Mouse (Mus musculus) thymus, postnatal 4 days (tissue): ENCODE data around the gene Mslnl.

Experiments
- DNase-seq: peaks from one replicate; pipeline ENCODE4 v3.0.0; 2021

Gene Mslnl

DNA sequence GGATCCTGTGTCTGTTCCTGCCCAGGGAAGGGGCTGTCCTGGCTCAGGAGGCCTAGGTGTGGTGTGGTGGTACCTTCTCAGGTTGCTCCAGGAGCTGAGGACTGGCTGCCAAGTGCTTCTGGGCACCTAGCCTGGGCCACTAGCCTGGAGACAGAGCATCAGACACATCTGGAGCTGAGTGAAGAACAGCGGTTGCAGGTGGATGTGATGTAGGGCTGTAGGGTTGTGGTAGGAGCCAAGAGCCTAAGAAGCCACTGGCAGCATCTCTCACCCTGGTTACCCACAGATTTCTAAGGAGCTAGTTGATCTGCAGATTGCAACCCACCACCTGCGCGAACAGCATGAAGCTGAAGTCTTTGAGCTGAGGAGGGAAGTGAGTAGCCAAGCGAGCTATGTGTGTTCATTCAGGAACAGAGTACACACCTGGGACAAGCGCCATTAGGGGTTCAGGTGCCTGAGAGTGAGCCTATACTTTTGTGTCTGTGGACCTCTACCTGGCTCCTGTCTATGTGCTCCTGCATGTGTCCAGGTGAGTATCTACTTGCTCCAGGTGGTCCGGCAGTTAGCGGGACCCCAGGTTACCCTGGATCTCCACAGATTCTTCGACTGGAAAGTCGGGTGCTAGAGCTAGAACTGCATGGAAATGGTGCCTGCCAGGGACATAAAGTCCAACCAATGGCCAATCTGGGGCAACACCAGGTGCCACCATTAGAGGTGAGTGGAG, 51.1 kb downstream of the Mslnl start:
- DNase-seq: no peak

DNA sequence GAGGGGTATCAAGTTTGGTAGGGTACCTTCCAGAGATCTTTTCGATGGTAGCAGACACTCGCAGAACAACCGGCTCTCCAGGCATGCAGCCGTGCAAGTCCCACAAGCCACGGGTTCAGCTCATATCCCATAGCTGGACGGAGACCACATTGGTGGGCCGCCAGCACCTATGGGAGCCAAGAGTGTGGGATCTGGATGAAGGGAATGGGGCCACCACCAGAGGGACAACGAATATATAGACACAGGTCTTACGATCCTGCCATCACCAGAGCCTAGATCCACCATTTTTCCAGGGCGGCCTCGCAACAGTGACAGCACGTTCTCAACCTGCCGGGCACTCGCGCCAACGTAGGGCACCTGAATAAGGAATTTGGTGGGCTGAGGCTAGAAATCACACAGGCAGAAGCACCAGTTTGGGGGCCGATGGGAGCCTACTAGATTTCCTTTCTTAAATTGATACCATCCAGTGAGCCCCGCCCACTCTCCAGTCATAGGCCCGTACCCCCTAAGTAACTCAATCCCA, 55.5 kb downstream of the Mslnl start:
- DNase-seq: peak; percentile 70

DNA sequence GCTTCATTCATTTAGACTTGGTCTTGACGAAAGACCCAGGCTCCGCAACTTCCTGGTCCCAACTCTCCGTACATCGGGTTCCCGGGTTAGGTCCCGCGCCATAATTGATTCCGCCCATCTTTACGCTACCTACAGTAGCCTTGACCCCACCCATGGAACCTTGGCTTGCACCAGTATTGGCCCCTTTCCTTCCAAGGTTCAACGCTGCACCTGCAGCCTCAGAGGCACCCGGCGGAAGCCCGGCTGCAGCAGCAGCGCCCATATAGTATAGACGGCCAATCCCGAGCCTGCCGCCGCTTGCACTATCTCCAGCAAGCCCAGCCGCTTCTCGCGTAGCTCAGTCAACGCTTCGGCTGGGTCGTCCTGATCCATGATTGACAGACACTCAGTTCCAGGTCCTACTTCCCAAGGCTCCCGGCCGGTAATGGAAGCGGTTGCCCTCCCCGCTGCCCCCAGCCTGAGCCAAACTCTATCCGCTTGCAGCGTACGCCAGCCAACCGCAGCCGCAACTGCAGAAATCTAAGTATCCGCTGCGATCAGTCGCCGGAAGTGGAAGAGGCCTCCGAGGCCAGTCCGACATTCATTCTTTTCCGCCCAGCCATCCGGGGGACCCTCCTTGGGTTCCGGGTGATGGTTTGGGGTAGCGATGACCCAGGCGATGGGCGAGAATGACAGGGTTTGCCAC, 56.1 kb downstream of the Mslnl start:
- peak; percentile 89 for DNase-seq

DNA sequence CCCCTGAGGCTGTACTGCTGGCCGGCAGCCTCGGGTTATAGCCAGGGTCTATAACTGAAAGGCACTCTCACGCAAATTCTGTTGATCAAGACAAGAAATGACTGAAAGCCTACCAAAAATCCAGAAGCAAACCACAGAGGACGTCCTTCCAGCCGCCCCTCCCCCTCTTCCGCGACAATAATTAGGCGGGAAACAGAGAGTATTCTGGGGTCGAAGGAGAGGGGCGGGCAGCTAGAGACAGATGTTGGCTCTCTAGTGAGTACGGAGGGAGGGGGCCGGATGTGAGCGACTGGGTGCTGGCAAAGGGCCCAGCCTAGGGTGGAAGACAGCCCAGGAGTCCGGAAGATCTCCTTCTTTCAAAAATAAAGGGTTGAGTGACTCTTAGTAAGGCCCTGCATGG, 56.8 kb downstream of the Mslnl start, which contains the start of gene Fam173a:
Fam173a (minus strand) TSS at position 287 of the 400 bp plus-strand sequence.
- DNase-seq: peak; percentile 86

DNA sequence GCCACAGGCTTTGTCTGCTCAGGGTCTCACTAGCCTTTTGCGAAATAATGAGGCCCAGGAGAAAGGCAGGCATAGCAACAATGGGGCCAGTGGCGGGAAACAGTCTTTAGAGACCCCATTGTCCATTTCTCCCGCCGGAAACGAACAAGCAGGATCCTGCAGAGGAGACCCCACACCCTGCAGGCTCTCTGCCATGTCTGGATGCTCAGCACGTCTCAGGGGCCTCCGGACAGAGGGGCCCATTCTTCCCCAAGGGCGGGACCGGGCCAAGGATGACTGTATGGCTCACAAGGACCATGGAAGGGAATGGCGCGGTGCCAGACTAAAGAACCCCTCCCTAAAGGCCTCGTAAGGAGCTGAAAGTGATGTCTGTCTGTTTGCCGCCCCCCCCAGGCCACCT, 58.4 kb downstream of the Mslnl start:
- DNase-seq: no peak

DNA sequence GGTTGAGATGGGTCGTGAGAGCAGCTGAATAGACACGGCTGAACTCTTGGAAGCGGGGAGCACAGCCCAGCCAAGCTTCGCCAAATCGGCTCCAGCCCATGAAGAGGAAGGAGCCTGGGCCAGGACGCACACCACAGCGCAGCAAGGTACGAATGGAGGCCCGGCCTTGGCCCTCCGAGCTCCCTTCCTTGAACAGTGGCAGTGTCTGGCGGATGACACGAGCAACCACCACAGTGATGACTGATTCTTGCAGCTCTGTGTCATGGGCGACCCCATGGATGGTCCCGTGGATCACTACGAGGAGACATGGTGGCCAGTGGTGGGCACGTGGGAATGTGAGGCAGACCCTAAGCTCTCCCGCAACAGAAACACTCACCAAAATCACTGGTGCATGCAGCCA, 59.2 kb downstream of the Mslnl start:
- DNase-seq: no peak

DNA sequence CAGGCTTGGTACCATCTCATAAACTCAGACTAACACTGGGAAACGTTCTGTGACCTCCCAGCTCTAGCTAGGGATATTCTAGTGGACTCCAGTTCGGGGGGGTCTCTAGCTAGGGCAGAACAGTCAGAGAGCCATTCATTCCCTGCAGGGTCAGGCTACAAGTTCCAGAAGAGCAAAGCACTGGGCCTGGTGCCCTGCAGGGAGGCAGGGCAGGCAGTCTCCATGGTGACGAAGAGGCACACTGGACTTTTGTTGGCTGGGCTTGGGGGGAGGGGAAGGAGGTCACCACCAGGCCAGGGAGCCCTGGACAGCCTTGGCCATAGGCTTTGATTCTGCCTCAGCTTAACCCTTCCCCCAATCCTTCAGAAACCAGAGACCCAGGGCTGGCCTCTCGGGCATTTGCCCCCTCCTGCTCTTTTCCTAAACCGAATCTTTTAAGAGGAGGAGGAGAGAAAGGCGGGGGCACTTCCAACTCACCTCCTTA, 59.8 kb downstream of the Mslnl start, which contains the start of gene AC134908.4:
AC134908.4 (minus strand) TSS at position 51 of the 484 bp plus-strand sequence.
- no peak for DNase-seq

DNA sequence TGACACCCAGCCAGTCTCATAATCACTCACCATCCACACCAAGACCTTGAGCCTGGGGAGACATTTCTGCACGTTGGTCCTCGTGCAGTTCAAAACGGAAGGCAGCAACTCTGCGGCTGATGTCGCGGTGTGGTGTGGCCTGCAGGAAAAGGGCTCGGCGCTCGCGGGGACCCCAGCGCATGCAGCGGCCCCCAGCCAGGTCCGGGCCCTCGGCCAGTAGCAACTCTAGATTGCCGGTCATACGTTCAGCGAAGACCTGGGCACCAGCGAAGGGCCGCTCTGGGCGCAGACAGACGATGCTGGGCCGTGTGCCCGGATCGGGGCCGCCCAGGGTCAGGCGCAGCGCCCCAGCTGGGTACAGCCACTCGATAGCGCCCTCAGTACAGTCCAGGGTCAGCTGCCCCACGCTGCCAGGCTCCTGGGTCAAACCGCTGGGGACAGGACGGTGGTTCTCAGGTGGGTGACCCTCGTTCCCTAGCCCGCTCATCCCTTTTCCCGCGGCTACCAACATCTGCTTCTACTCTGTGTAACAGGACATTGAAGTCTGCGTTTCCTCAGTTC, 60.4 kb downstream of the Mslnl start:
- peak; percentile 59 for DNase-seq

DNA sequence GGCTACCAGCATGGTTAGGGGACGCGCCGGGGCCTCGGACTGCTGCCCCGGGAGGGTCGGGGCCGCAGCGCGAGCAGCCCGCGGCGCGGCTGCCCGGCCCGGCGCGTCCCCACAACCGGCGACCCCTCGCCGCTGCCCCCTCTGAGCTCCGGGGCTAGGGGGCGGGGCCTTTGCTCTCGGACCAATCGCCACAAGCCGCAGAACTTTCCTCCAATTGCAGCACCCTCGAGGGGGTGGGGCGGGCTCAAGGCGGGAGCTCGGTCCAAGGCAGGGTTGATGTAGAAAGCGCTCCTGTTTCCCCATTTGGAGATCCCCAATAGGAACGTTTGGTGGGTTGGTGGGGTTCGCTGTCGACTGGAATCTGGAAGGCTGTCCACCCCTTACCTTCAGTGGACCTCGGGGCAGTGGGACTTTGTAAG, 61.1 kb downstream of the Mslnl start, which contains the start of gene Metrn:
Metrn (minus strand) TSS at position 186 of the 419 bp plus-strand sequence.
- DNase-seq: peak; percentile 97
